Mouse (Mus musculus): ENCODE data around the gene Tspyl1. TPM values are rescaled to one million over a fixed set of nuclear protein-coding genes. Genes with fewer than 3 reads are reported as not detected.

The Tspyl1 gene
- polyA plus RNA-seq, 3 experiments from 2014 or later = 36.1 to 49.1 (median 40.1) TPM

DNA sequence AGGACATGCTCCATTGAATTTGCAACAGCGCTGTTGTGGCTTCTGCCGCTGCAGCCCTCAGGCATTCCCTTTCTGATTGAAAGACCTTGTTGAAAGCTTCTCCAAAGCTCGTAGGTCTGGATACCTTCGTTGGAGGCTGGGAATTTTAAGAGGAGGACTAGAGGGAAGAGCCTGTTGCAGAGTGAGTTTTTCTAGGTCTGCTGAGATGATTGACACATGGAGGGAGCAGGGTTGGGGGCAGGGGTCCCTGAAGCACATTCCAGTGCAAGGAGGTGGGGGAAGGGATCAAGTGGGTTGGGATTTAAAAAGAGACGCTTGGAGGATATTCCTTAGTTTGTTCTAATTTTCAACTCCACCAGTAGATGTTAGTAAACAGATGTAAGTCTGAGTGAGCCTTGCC lies 18.4 kb downstream of the Tspyl1 start:
- ATAC-seq = no peak

GRCm38 (mm10) chr10:34307070-34307469 lies 25.1 kb downstream of the Tspyl1 start:
- no peak for ATAC-seq

- no peak for ATAC-seq
These were observed 28.1 kb downstream of the Tspyl1 start for GRCm38 (mm10) chr10:34309915-34310685.

- ATAC-seq = no peak
These were observed 30.5 kb downstream of the Tspyl1 start for GRCm38 (mm10) chr10:34312536-34312935.

DNA sequence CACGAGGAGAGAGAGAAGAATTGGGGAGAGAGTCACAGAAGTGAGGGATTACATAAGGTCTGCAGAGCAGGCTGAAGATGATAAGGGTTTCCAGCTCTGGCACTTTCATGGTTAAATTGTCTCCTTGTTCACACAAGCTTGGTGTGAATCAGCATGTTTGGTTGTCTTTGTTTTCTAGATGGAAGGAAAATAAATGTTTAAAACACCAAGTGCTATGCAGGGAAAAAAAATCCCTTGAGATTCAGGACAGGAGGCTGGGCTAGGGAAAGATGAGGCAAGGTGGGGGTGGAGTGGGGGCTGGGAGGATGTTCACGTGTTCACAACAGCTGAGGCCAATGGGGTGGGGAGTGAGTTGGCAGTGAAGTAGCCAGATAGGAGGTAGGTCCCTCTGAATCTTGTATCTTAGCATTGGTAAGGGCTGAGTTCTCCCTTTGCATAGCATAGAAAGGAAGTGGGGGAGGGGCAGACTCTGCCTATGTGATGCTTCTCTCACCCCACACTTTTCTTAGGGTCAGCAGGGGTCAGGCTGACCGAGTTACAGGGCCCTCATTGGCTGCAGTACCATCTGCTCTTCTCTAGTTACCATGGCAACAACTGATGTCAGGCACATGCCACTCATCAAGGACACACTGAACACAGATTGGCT lies 34.7 kb downstream of the Tspyl1 start:
- ATAC-seq = no peak

DNA sequence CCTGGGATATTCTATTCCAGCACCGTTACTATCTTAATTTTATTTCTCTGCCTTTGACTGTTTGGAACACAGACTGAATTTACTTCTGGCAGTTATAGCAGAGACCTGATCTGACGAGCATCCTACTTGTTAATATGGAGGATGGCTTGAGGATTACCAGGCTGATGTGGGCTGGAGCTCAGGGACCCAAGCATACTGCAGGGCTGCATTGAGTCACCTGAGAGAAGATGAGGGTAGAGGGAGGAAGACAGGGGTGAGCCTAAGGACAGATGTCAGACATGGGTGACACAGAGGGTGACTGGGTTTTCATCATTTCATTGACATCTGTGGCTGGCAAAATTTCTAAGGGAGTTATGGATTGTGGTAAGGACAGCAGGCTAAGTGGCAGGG lies 35.2 kb downstream of the Tspyl1 start:
- no peak for ATAC-seq

GRCm38 (mm10) chr10:34320809-34321208 lies 38.8 kb downstream of the Tspyl1 start:
- no peak for ATAC-seq

DNA sequence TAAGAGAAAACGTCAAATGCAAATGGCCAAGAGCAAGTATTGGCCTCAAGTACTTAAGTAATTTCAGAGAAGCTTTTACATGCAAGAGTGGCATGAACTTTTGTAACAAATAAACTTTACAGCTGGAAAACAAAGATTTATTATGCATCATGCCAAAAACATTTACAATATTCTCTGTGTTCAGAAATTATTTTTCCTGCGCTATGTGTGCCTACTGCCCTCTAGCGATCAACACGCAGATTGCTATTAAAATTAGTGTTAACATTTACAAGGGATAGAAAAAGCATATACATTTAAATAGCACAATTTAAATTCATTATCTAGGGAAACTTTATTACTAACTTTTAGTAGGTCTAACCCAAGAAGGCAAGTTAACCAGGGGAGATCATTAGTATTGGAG lies 44.7 kb downstream of the Tspyl1 start:
- ATAC-seq = peak; percentile 62

- ATAC-seq = no peak
These were observed 45.2 kb downstream of the Tspyl1 start for GRCm38 (mm10) chr10:34327144-34327543.

DNA sequence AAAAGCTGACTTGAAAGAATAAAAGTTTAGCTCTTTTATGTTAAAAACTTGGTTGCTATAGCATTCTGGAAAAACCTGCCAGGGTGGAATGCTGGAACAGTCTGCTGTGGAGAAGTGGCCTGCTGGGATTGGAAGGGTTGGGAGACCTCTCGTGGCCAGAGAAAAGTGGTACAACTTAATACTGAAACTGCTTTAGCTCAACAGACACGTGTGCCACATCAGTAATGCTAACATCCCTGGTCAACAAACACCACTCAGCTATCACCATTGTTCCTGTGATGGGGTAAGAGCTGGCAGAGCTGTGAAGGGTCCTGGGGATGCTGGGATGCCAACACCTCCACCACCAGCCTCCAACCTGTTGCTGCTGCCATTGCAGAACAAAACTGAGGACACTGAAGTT lies 46.3 kb downstream of the Tspyl1 start:
- ATAC-seq = peak; percentile 45

Other genes with a start within 250 kb of the Tspyl1 start
- not detected for gene Trappc3l, start 244.6 kb upstream of the Tspyl1 start, polyA plus RNA-seq (2017; shearing (Covaris generic))
- not detected for gene Calhm4, start 237.9 kb upstream of the Tspyl1 start, polyA plus RNA-seq (2017; shearing (Covaris generic))
- not detected for gene Calhm5, start 185.7 kb upstream of the Tspyl1 start, polyA plus RNA-seq (2017; shearing (Covaris generic))
- 10 to 100 TPM; 30.6 to 42.2 (median 39.7) TPM for gene Calhm6, start 154.2 kb upstream of the Tspyl1 start, polyA plus RNA-seq (2017; shearing (Covaris generic))
- 1 to 10 TPM; 1.0 to 3.3 (median 2.4) TPM for gene Dse, start 74.5 kb upstream of the Tspyl1 start, polyA plus RNA-seq (2017; shearing (Covaris generic))
- 10 to 100 TPM; 11.8 to 18.2 (median 16.2) TPM for gene Tspyl4, start 15.3 kb downstream of the Tspyl1 start, polyA plus RNA-seq (2017; shearing (Covaris generic))
- under 1 TPM; 0.41 to 0.82 (median 0.56) TPM for gene Col10a1, start 107.8 kb downstream of the Tspyl1 start, polyA plus RNA-seq (2017; shearing (Covaris generic))
- 100 to 1,000 TPM in 1 of 3 experiments, 10 to 100 TPM in 2; 74.1 to 101 (median 94.0) TPM for gene Nt5dc1, start 136.4 kb downstream of the Tspyl1 start, polyA plus RNA-seq (2017; shearing (Covaris generic))
- not detected for gene Frk, start 201.2 kb downstream of the Tspyl1 start, polyA plus RNA-seq (2017; shearing (Covaris generic))

Measured in inflammation-experienced regulatory T-cells, adult 6 months (primary cell).